Mouse (Mus musculus) embryonic facial prominence, embryonic 15.5 days (tissue): ENCODE results near the gene Fosb. TPM values are rescaled to one million over a fixed set of nuclear protein-coding genes. Genes with fewer than 3 reads are reported as not detected.
A peak's percentile ranks its signal among the peaks of the same experiment; 100 is the strongest.

Experiments
- ATAC-seq: fragments of 200-750 bp; cut with Nextera tagmentation; 2 replicates; pipeline ENCODE4 v1.8.0; 2017; ENCODE audit warnings: low read depth, moderate TSS enrichment; ENCODE audit not compliant: insufficient number of reproducible peaks, low FRiP score, low TSS enrichment
- H3K27ac ChIP-seq: fragments of 300-500 bp; sonication (generic); replicated peaks from 2 replicates; pipeline ENCODE4 v1.5.1; 2015; ENCODE audit warnings: mild to moderate bottlenecking, inconsistent platforms
- H3K27me3 ChIP-seq: fragments of 300-500 bp; sonication (generic); 2 replicates; pipeline ENCODE4 v1.6.1; 2015; ENCODE audit warnings: inconsistent platforms
- H3K36me3 ChIP-seq: fragments of 300-500 bp; sonication (generic); 2 replicates; pipeline ENCODE4 v1.6.1; 2015; ENCODE audit warnings: mild to moderate bottlenecking, inconsistent platforms
- H3K4me1 ChIP-seq: fragments of 300-500 bp; sonication (generic); 2 replicates; pipeline ENCODE4 v1.6.1; 2015; ENCODE audit warnings: inconsistent platforms
- H3K4me2 ChIP-seq: fragments of 300-500 bp; sonication (generic); replicated peaks from 2 replicates; pipeline ENCODE4 v1.6.1; 2015; ENCODE audit warnings: mild to moderate bottlenecking, inconsistent platforms
- H3K4me3 ChIP-seq: fragments of 300-500 bp; sonication (generic); replicated peaks from 2 replicates; pipeline ENCODE4 v1.5.1; 2015; ENCODE audit warnings: mild to moderate bottlenecking, inconsistent platforms
- H3K9ac ChIP-seq: fragments of 300-500 bp; sonication (generic); 2 replicates; pipeline ENCODE4 v1.6.1; 2015; ENCODE audit warnings: inconsistent platforms
- H3K9me3 ChIP-seq: fragments of 300-500 bp; sonication (generic); replicated peaks from 2 replicates; pipeline ENCODE4 v1.6.1; 2016; ENCODE audit warnings: inconsistent platforms
- WGBS: fragments of 180-500 bp; shearing (Covaris S2); methylation state at CpG from one replicate; pipeline ENCODE4 v1.1.7; 2015; 5-methylcytosine and 5-hydroxymethylcytosine counted together
- polyA plus RNA-seq: library from polyadenylated mRNA; unstranded; fragments of >200 nt; fragmentation: Nextera tagmentation; extraction: Ambion mirVana; gene quantifications from 2 replicates; pipeline ENCODE4 v1.2.1, GENCODE M21; 2015

The Fosb gene
- polyA plus RNA-seq, 1 experiment from 2014 or later = 0.69 TPM

DNA sequence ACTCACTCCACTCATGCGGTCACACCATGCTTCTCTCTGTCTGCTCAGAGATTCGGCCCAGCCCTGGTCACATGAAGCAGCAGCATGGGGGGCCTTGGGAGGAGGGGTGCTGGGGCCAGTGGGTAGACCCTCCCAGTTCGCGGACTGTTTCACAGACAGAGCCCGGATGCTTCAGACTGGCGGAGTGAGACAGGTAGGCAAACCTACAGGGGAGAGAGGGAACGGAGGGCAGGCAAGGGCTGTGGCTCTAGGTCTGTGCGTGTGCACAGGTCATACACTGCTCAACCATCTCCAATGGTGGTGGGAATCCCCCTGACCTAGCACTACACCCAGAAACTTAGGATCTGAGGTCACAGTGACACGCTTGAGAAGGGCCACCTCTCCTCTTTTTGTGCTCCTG, 9.6 kb upstream of the Fosb start:
- WGBS = 15% methylated on average over 9 of the region's 9 CpGs

DNA sequence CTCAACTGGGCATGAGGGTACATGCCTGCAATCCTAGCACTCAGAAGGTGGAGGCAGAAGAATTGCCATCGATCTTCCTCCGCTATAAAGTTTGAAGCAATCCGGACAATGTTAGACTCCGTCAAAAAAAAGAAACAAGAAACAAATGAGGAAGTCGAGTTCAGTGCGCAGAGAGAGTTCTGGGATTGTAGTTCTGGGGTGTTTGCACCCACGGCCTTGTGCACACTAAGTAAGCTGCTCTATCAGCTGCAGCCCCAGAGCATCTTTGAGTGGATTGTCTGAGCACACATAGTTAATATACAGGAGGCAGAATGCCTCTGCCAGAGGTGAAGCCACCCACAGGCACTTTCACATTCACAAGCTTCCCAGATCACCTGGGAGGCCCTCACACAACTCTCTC, 8.8 kb upstream of the Fosb start:
- Histone ChIP-seq H3K9me3 (no peaks in the 10 kb centered on the region), H3K36me3 (no peaks in the 10 kb centered on the region), H3K9ac (no peak overlapping the region), H3K27me3 (peaks cover 23% of the 10 kb centered on the region), H3K4me2 (no peak overlapping the region), H3K4me3 (no peak overlapping the region), H3K4me1 (peaks cover 17% of the 10 kb centered on the region), H3K27ac (no peak overlapping the region)
- 68% methylated on average over 7 of the region's 7 CpGs for WGBS
- no peak for ATAC-seq

More for the DNA sequence above, 9.6 kb upstream of the Fosb start:
- Histone ChIP-seq H3K27ac (no peak overlapping the region), H3K4me3 (peak overlapping the region; percentile 57), H3K27me3 (peaks cover 16% of the 10 kb centered on the region), H3K4me2 (peak overlapping the region; percentile 90), H3K36me3 (no peaks in the 10 kb centered on the region), H3K9me3 (no peaks in the 10 kb centered on the region), H3K9ac (peak overlapping the region; percentile 33; the same call in 1 of the 2 replicates), H3K4me1 (peaks cover 17% of the 10 kb centered on the region)
- peak; percentile 26 for ATAC-seq

DNA sequence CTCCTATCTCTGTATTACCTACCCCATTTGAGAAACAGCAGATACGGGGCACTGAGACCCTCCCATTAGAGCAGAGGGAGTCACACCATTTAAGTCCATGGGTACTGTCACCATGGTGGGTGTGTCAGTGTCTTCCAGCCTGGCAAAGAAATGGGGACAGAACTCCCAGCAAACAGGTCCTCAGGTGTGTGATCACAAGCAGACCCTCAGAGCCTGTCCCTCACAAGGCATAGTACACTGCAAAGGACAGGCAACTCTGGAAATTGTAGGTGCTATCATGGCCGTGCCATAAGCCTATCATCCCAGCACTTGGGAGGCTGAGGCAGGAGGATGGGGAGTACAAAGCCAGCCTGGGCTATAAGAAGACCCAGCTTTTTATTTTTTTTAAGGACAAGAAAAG, 8.3 kb upstream of the Fosb start:
- Histone ChIP-seq H3K9ac (no peak overlapping the region), H3K9me3 (no peaks in the 10 kb centered on the region), H3K4me1 (peaks cover 17% of the 10 kb centered on the region), H3K4me2 (no peak overlapping the region), H3K27me3 (peaks cover 23% of the 10 kb centered on the region), H3K27ac (no peak overlapping the region), H3K4me3 (no peak overlapping the region), H3K36me3 (no peaks in the 10 kb centered on the region)
- ATAC-seq = no peak
- 65% methylated on average over 2 of the region's 2 CpGs for WGBS

DNA sequence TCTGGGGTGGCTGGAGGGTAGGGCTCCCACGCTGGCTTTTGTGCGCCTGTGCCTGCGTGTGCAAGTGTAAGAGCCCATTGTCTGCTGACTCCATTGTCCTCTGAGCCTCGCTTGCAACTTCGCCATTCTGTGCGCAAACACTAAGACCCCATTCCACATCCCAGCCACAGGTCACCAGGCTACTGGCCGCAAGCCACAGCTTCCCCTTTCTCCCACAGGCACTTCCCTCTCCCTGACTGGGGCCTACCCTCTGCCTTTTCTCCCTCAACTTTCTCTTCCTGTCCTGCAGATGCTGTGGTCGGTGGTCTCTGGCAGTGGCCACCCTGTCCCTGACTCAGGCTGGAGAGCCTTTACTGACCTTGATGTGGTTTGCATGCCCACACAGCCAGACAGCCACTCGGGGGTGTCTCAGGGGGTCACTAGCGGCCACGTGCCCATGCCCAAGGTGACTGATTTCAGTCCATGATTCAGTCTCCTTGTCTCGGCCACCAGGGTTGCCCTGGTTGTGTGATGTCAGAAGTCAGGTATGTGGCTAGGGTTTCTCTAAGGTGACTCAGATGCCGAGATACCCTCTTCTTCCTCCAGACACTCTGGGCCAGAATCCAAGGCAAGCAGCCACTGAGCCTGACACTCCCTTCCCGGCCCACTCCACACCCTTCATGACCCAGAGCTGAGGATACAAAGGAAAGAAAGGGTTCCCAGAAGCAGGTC, 6.8 kb upstream of the Fosb start:
- H3K27me3 ChIP-seq = peaks cover 23% of the 10 kb centered on the region

DNA sequence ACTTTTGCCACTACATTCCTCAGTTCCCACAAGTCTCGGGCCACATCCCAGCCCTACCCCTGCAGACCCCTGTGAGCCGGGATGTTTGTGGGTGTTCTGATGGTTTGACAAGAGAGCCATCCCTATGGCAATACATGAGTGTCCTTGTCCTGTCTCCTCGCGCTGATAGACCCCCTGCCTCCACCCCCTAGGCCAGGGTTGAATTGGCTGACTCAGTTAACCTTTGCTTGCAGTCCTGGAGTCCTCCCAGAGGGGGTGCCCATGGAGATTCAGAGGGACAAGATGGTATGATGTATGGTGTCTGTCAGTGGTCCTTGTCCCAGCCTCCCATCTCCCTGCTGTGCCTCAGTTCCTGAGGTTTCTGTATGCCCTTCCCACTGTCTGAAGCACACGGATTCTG, 4.2 kb upstream of the Fosb start:
- Histone ChIP-seq H3K9ac (no peak overlapping the region), H3K4me1 (peaks cover 10% of the 10 kb centered on the region), H3K36me3 (no peaks in the 10 kb centered on the region), H3K27ac (no peak overlapping the region), H3K4me2 (no peak overlapping the region), H3K4me3 (no peak overlapping the region), H3K9me3 (no peaks in the 10 kb centered on the region), H3K27me3 (peaks cover 23% of the 10 kb centered on the region)
- 42% methylated on average over 5 of the region's 5 CpGs for WGBS
- no peak for ATAC-seq

More for the DNA sequence above, 6.8 kb upstream of the Fosb start:
- 59% methylated on average over 14 of the region's 14 CpGs for WGBS
- ATAC-seq = no peak
- H3K4me3 ChIP-seq = no peak overlapping the region
- H3K9ac ChIP-seq = no peak overlapping the region
- peaks cover 13% of the 10 kb centered on the region for H3K4me1 ChIP-seq
- no peaks in the 10 kb centered on the region for H3K36me3 ChIP-seq
- no peak overlapping the region for H3K27ac ChIP-seq
- H3K4me2 ChIP-seq = no peak overlapping the region
- no peaks in the 10 kb centered on the region for H3K9me3 ChIP-seq

DNA sequence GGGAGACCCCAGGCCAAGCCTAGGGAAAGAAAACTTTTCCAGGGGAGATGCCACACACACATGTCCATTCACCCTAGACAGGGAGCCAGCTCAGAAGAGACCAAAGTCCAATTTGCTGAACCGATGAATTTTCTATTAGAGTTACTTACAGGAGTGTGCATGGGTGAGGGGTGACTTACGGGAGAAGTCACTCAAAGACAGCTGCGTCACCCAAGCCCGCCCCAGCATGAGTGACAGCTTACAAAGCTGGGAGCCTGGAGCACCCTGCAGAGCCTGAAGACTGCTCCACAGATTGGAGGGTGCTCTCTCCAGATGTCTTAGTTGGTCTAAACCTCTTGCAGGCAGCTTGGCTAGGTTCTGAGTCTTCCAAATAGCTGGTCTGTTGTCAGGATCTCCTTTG, 2.1 kb upstream of the Fosb start:
- peaks cover 17% of the 10 kb centered on the region for H3K27me3 ChIP-seq
- no peak overlapping the region for H3K4me3 ChIP-seq
- no peaks in the 10 kb centered on the region for H3K9me3 ChIP-seq
- H3K4me1 ChIP-seq = peaks cover 20% of the 10 kb centered on the region
- 37% methylated on average over 4 of the region's 4 CpGs for WGBS
- no peak overlapping the region for H3K27ac ChIP-seq
- ATAC-seq = no peak
- H3K4me2 ChIP-seq = no peak overlapping the region
- H3K9ac ChIP-seq = no peak overlapping the region
- H3K36me3 ChIP-seq = no peaks in the 10 kb centered on the region

DNA sequence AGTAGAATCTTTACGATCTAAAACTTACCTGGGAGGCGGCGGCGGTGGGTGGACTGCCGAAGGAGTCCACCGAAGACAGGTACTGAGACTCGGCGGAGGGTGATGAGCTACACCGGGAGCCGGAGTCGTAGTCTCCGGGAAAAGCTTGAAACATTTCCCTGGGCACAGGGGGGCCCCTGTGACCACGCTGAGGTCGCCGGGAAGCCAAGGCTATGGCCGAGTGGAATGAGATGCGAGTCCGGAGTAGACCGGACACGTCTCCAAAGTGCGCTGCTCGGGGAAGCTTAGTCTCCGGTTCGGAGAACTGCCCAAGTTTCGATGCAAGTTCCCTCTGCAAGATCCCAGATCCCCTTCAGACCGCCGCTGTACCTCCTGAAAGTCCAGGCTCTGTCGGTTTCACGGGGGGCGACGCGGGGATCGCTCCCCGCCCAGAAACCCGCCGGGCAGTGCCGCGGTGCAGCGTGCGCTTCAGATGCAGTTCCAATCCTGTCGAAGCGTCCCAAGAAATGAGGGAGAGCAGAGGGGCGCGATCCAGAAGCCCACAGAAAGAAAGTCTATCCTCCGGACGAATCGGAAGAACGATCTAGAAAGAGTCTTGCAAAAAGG, 470 bp downstream of the Fosb start:
- ATAC-seq = no peak
- WGBS = 1% methylated on average over 48 of the region's 48 CpGs
- Histone ChIP-seq H3K4me2 (peak overlapping the region; percentile 97), H3K4me3 (peak overlapping the region; percentile 77), H3K27me3 (peaks cover 37% of the 10 kb centered on the region), H3K27ac (no peak overlapping the region), H3K9ac (peak overlapping the region; percentile 16; the same call in 1 of the 2 replicates), H3K4me1 (peaks cover 31% of the 10 kb centered on the region), H3K36me3 (no peaks in the 10 kb centered on the region), H3K9me3 (no peaks in the 10 kb centered on the region)

DNA sequence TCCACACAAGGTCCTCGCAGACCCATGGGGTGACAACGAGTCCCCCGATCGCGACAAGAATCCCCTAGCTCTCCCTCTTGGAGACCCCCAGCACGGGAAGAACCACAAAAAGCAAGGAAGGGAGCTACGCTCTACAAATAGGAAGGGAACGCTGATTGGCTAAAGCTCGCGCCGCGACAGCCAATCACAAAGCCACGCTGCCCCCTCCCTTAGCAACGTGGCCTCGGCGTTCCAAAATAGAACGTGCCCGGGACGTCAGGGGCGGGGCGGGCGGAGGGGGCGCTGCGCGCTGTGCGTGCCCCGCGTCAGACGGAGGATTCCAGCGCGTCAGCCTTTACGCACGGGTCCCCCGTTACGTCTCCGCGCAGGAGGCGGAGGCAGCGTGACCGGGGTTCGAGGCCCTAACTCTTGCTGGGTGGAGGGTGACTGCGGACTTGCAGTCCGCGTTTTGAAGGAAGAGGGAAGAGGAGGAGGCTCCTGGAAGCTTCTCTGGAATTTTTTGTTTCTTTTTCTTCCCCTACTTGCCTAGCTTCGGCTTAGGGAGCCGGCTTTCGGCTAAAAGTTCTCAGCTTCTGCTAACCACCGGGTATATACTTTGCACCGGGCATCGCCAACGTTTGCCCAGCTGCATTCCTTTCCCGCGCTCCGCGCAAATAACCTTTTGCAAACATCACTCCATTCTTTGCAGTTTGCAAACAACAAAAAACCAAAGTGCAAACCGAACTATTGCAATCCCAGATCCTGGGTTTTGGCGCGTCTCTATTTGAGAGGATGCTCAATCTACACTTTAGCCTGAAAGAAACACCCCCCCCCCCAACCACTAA, 1.2 kb downstream of the Fosb start:
- H3K4me3 ChIP-seq = peak overlapping the region; percentile 77
- peak overlapping the region; percentile 35; the same call in 1 of the 2 replicates for H3K9ac ChIP-seq
- H3K4me1 ChIP-seq = peaks cover 38% of the 10 kb centered on the region
- ATAC-seq = peak; percentile 90
- H3K4me2 ChIP-seq = peak overlapping the region; percentile 97
- H3K9me3 ChIP-seq = no peaks in the 10 kb centered on the region
- H3K36me3 ChIP-seq = no peaks in the 10 kb centered on the region
- H3K27me3 ChIP-seq = peaks cover 38% of the 10 kb centered on the region
- H3K27ac ChIP-seq = peak overlapping the region; percentile 87
- under 1% methylated on average over 58 of the region's 58 CpGs for WGBS

DNA sequence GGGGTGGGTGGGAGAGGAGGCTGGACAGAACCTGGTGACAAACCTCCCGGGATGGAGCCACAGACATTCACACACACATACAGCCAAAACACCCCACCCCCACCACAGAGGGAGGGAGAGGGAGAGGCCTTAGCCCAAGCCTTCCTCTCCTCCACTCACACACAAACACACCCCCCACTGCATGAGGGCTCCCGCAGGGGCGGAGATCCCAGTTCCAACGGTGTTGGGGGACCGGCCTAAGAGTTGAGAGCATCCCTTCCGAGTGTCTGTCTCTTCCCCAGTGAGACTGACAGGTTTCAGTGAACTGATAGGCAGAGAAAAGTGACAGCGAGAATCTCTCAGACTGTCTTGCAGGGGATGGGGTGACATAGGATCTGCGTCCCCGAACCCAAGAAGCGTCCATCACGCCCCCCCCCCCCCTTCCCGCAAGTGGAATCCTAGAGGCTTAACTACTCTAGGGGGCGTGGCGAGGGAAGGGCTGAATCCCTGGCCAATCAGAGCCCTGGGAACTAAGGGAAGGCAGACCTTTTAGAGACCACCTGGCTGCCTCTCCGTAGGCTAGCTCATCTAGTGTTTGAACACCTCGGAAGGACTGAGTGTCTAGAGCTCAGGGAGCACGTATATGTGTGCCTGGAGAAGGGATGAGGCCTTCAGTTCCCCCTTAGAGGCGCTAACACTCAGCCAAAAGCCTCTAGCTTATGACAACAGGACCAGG, 2.0 kb downstream of the Fosb start:
- Histone ChIP-seq H3K9me3 (no peaks in the 10 kb centered on the region), H3K9ac (peak overlapping the region; percentile 35), H3K4me2 (peak overlapping the region; percentile 97), H3K27me3 (peaks cover 46% of the 10 kb centered on the region), H3K27ac (peak overlapping the region; percentile 87), H3K4me1 (peaks cover 41% of the 10 kb centered on the region), H3K4me3 (peak overlapping the region; percentile 77), H3K36me3 (no peaks in the 10 kb centered on the region)
- ATAC-seq = peak; percentile 64
- WGBS = 3% methylated on average over 18 of the region's 18 CpGs

DNA sequence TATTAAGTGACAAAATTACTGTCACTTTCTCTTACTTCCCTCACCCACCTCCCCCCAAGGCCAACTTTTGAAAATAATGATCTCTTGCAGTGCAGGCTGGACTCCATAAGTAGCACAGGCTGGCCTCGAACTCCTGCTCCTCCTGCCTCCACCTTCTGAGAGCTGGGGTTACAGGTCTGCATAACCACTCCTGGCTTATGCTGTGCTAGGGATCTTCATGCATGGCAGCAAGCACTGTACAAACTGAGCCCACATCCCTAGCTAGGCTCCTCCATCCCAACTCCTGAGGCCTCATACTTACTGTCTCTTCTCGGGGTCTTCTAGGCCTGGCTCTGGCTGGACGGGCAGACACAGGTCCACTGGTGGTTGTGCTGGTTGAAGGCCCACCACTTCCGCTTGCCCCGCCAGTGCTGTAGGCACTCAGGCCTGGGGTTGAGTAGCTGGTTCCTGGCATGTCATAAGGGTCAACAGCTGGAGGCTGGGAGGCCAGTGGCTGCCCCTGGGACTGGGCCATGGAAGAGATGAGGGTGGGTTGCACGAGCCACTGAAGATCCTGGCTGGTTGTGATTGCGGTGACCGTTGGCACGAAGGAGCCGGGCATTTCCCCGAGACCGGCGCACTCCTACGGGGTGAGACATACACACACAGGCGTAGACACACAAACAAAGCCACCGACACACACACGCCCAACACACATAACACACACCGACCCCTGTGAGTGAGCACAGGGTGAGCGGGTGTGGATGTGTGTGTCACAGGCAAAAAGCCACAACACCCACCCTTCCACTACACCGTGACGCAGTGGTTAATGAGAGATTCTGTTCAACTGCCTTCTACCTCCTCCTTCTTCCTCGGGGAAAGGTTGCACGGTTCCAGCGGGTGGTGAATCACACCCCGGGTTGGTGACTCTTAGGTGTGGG, 2.8 kb downstream of the Fosb start:
- 67% methylated on average over 25 of the region's 25 CpGs for WGBS
- Histone ChIP-seq H3K4me3 (peak overlapping the region; percentile 77; the same call in 1 of the 2 replicates), H3K4me2 (peak overlapping the region; percentile 97; the same call in 1 of the 2 replicates), H3K4me1 (peaks cover 41% of the 10 kb centered on the region), H3K9ac (no peak overlapping the region), H3K36me3 (no peaks in the 10 kb centered on the region), H3K27me3 (peaks cover 54% of the 10 kb centered on the region), H3K27ac (no peak overlapping the region), H3K9me3 (no peaks in the 10 kb centered on the region)
- no peak for ATAC-seq
